Mouse (Mus musculus): Measurements from ENCODE around the gene Kcnab3. TPM values are rescaled to one million over a fixed set of nuclear protein-coding genes. Genes with fewer than 3 reads are reported as not detected.
"Not testable (repeated sequence)": the region's sequence is repeated elsewhere in the genome, so short reads cannot be mapped to it uniquely, and the experiment has no call there.

Kcnab3 gene
- 10 to 100 TPM; 95.5 to 95.8 TPM for total RNA-seq (2021)
- long read RNA-seq, experiment 1, transcript Kcnab3-201 (14 exons, 2,538 nt): major isoform, 100 of 121 reads
- long read RNA-seq, experiment 1, partial matches to known transcripts: 5 of 121 reads
- long read RNA-seq, experiment 1, other reads (novel, unspliced or antisense): 15 of 121 reads
- long read RNA-seq, experiment 2, transcript Kcnab3-201 (14 exons, 2,538 nt): major isoform, 64 of 90 reads
- long read RNA-seq, experiment 2, partial matches to known transcripts: 2 of 90 reads
- long read RNA-seq, experiment 2, other reads (novel, unspliced or antisense): 24 of 90 reads

DNA sequence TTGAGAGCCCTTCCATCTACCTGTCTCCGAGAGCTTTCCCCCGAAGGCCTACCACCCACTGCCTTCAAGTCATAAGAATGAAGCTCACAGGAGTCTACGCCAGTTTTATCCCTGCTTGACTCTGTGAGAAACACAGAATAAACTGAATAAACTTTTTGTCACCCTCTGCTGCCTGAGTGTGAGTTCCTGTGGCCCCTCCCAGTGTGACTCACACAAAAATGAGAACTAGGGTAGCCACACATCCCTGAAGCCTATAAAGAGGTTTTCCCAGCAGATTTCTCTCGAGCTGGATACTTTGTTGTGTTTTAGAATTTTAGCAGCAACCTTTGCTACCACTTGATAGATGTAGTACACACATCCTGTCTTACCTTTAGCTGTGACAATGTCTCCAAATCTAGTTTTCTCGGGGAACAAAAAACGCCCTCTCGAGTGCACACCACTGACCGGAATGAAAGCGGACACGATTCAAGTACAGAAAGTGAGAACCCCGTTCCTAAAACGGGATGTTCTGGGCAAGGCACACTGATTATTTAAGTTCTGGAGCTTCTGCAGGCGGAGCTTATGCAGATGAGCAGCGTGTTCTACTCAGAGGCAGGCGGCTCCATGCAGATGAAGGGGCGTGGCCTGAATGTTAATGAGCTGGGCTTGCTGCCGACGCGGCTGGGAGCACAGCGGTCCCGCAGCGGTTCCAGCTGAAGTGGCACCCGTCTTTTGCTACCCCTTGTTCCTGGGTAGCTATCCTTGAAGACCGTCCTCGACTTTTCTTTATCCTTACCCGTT is at the start of gene Kcnab3:
Gene Kcnab3, plus strand, starts transcription at position 631 of the 780 bp plus-strand sequence.
- Histone ChIP-seq H3K4me3 (peak within 1 kb of the TSS; percentile 70), H3K27ac (peak within 1 kb of the TSS; percentile 89)
- intact Hi-C loops (cut with DNase I): no loop called here
- peak; percentile 72 to 80 for DNase-seq (ENCODE audit: extremely low spot score in 1 of 2, low spot score in 2 of 2)
- TF ChIP-seq CTCF (IDR thresholded peaks at IDR 0.05): no peak

DNA sequence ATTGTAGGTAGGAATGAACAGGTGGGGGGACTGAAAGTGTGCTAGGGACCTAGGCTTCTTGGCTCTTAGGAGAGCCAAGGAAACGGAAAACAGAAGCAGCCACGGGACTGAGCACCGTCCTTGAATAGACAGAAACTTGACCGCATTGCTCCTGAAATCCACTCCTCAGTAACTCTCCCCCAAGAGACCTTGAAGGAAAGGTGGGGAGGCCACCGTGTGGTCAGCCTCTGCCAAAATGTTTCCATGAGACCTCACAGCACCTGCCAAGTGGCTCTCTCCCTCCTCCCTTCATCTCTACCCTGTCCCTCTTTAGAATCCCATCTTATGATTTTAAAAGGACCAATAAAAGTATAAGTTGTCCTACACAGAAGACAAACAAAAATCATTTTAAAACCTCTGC is 48.8 kb upstream of the Kcnab3 start:
- DNase-seq (ENCODE audit: extremely low spot score in 1 of 2, low spot score in 2 of 2): no peak
- Histone ChIP-seq H3K27ac (no peak overlapping the region), H3K4me3 (no peak overlapping the region)
- intact Hi-C loops (cut with DNase I): no loop called here
- TF ChIP-seq CTCF (IDR thresholded peaks at IDR 0.05): no peak

DNA sequence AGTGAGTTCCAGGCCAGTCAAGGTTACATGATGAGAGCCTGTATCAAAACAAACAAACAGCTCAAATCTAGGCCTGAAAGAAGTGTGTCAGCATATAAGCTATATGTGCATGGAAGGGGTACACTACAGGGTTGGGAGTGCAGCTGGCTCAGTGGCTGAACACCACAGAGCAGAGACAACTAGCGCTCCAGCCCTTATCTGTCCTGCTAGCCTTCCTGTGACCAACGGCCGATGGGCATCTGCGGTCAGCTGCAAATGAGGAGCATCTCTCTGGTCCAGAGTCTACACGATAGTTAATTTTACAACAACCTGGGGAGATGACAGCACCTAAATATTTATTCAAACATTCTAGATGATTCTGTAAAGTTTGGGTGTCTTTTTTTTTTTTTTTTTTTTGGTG is 34.9 kb upstream of the Kcnab3 start:
- intact Hi-C loops (cut with DNase I): no loop called here

GRCm38 (mm10) chr11:69295286-69295685 is 30.8 kb upstream of the Kcnab3 start:
- no peak for TF ChIP-seq CTCF (IDR thresholded peaks at IDR 0.05)
- no peak overlapping the region for H3K4me3 ChIP-seq
- DNase-seq (ENCODE audit: extremely low spot score in 1 of 2, low spot score in 2 of 2): no peak
- peak overlapping the region; percentile 54 for H3K27ac ChIP-seq
- intact Hi-C loops (cut with DNase I): no loop called here

More for the DNA sequence above, 34.9 kb upstream of the Kcnab3 start:
- Histone ChIP-seq H3K27ac (no peak overlapping the region), H3K4me3 (no peak overlapping the region)
- no peak for DNase-seq (ENCODE audit: extremely low spot score in 1 of 2, low spot score in 2 of 2)
- TF ChIP-seq CTCF (IDR thresholded peaks at IDR 0.05): no peak

DNA sequence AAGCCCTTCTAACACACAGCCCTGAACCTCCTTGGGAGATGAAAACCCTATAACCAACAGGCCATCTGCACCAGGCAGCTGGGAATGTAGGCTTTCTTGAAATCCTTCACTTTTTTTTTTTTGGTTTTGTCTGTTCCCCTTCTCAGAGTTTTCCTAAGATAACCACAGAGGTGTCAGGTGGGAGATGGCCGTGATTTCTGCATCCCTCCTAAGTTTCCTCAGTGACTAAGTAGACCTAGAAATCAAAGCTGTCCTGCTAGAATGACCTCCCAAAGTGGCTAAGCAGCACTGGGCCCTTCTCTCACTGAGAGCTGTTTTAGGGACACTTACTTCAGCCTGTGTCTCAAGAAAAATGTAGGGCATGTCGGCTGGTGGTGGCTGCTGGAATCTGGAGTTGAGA is 28.3 kb upstream of the Kcnab3 start:
- Histone ChIP-seq H3K27ac (peak overlapping the region; percentile 44; the same call in 1 of the 2 replicates), H3K4me3 (no peak overlapping the region)
- no peak for DNase-seq (ENCODE audit: extremely low spot score in 1 of 2, low spot score in 2 of 2)
- intact Hi-C loops (cut with DNase I): no loop called here
- TF ChIP-seq CTCF (IDR thresholded peaks at IDR 0.05): no peak

DNA sequence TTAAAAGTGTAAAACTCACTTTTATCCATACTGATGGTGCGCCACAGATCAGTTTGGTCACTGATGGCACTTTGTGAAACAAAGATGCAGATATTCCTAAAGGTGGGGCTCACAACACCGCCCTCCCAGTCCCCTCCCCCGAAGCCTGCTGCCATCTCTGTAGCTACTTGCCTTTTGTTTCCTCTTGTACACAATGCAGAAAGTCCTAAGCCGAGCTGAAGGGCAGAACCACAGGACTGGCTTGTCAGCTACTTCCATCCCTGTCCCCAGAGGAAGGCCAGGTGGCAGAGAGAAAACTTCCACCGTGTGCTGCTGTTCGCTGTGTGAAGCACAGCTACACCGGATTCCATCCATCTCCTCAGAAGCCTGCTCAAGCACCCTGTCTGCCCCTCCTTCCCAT is 27.8 kb upstream of the Kcnab3 start:
- peak overlapping the region; percentile 68 for H3K27ac ChIP-seq
- intact Hi-C loops (cut with DNase I): no loop called here
- TF ChIP-seq CTCF (IDR thresholded peaks at IDR 0.05): no peak
- no peak overlapping the region for H3K4me3 ChIP-seq
- DNase-seq (ENCODE audit: extremely low spot score in 1 of 2, low spot score in 2 of 2): no peak

DNA sequence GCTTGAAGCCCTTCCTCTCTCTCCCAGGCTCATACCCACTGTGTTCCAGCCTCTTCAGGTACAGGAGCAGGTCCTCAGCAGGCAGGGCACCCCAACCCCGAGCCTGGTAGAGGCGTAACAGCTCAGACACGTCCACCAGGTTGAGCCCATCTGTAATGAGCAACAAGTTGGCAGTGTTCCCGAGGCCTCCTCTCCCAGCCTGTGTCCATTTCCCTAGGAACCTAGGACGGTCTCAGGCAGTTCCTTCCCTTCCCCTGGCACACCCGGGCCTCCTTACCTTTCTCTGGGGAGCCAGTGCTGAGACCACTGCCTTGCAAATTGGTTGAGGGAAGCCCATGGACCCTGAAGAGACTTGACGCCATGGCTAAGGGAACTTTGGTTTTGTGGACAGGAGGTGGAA is 23.2 kb upstream of the Kcnab3 start:
- intact Hi-C loops (cut with DNase I): no loop called here
- H3K4me3 ChIP-seq: no peak overlapping the region
- H3K27ac ChIP-seq: no peak overlapping the region
- DNase-seq (ENCODE audit: extremely low spot score in 1 of 2, low spot score in 2 of 2): no peak
- TF ChIP-seq CTCF (IDR thresholded peaks at IDR 0.05): no peak

DNA sequence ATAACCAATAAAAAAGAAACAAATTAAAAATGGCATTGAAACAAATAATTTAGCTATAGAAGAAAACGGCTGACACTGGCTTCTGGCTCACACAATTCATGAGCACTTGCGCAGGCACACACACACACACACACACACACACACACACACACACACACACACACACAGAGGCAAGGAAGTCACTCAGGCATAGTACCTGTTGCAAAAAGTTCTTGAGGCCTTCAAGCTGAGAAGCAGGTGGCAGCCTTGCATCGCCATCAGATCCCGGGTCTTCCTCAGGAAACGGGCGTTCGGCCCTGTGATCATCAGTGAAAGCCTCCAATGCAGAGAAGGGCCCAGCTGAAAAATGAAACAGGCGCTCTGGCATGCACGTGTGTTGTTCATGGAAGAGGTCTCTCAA is 20.8 kb upstream of the Kcnab3 start:
- intact Hi-C loops (cut with DNase I): no loop called here

DNA sequence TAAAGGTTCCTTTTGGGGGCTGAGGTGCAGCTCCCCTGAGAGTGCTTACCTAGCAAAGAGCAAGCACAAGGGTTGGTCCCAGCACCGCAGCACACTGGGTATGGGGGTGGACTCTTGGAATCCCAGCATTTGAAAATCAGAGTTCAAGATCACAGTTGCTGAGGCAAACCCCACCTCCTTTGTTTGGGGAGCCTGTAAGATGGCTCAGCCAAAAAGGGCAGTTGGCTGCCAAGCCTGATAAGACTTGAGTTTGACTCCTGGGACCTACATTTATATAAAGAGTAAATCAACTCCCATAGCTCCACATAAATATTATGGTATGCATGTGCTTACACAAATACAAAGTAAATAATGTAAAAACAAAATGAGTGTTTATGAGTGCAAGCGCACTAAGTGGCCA is 20.0 kb upstream of the Kcnab3 start:
- no peak for DNase-seq (ENCODE audit: extremely low spot score in 1 of 2, low spot score in 2 of 2)
- H3K27ac ChIP-seq: no peak overlapping the region
- no peak for TF ChIP-seq CTCF (IDR thresholded peaks at IDR 0.05)
- H3K4me3 ChIP-seq: no peak overlapping the region
- intact Hi-C loops (cut with DNase I): no loop called here

More for the DNA sequence above, 20.8 kb upstream of the Kcnab3 start:
- DNase-seq (ENCODE audit: extremely low spot score in 1 of 2, low spot score in 2 of 2): no peak
- TF ChIP-seq CTCF (IDR thresholded peaks at IDR 0.05): no peak
- Histone ChIP-seq H3K27ac (no peak overlapping the region), H3K4me3 (no peak overlapping the region)

- no peak overlapping the region for H3K27ac ChIP-seq
- no peak for TF ChIP-seq CTCF (IDR thresholded peaks at IDR 0.05)
- H3K4me3 ChIP-seq: no peak overlapping the region
- intact Hi-C loops (cut with DNase I): no loop called here
- DNase-seq (ENCODE audit: extremely low spot score in 1 of 2, low spot score in 2 of 2): no peak
Measured at GRCm38 (mm10) chr11:69311266-69311665, 14.8 kb upstream of the Kcnab3 start.

DNA sequence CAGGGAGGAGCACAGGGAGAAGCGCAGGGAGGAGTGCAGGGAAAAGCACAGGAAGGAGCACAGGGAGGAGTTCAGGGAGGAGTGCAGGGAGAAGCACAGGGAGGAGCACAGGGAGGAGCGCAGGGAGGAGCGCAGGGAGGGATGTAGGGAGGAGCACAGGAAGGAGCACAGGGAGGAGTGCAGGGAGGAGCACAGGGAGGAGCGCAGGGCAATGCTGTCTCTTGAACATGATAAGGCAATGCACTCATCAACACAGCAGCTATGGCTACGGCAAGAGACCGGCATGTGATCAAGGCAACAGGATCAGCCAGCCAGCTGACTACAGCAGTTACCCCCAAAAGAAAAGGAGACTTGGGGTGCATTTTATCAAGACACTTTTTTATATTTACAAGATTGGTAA is 9.7 kb upstream of the Kcnab3 start:
- intact Hi-C loops (cut with DNase I): no loop called here
- H3K4me3 ChIP-seq: no peak overlapping the region
- no peak for DNase-seq (ENCODE audit: extremely low spot score in 1 of 2, low spot score in 2 of 2)
- no peak overlapping the region for H3K27ac ChIP-seq
- TF ChIP-seq CTCF (IDR thresholded peaks at IDR 0.05): no peak

GRCm38 (mm10) chr11:69318000-69318399 is 8.1 kb upstream of the Kcnab3 start:
- H3K27ac ChIP-seq; DNase-seq (ENCODE audit: extremely low spot score in 1 of 2, low spot score in 2 of 2); intact Hi-C loops (cut with DNase I); H3K4me3 ChIP-seq: not testable (repeated sequence)

All from left cerebral cortex, adult 2 months (tissue).